Mouse (Mus musculus) heart, embryonic 10.5 days (tissue): ENCODE measurements around the gene Slc12a8. TPM values are rescaled to one million over a fixed set of nuclear protein-coding genes. Genes with fewer than 3 reads are reported as not detected.

Experiments
- DNase-seq: peaks from one replicate; pipeline ENCODE4 v3.0.0-alpha.2; 2017; ENCODE audit warnings: low spot score
- H3K27ac ChIP-seq: fragments of 300-500 bp; sonication (generic); 2 replicates; pipeline ENCODE4 v1.5.1; 2016; ENCODE audit warnings: mild to moderate bottlenecking
- H3K27me3 ChIP-seq: fragments of 300-500 bp; sonication (generic); 2 replicates; pipeline ENCODE4 v1.6.1; 2016; ENCODE audit warnings: mild to moderate bottlenecking; ENCODE audit not compliant: poor library complexity, insufficient read depth, severe bottlenecking
- H3K36me3 ChIP-seq: fragments of 300-500 bp; sonication (generic); 2 replicates; pipeline ENCODE4 v1.6.1; 2016; ENCODE audit warnings: mild to moderate bottlenecking, moderate library complexity
- H3K4me1 ChIP-seq: fragments of 300-500 bp; sonication (generic); 2 replicates; pipeline ENCODE4 v1.6.1; 2016; ENCODE audit warnings: mild to moderate bottlenecking
- H3K4me3 ChIP-seq: fragments of 300-500 bp; sonication (generic); 2 replicates; pipeline ENCODE4 v1.5.1; 2016; ENCODE audit warnings: mild to moderate bottlenecking, moderate library complexity
- H3K9me3 ChIP-seq: fragments of 300-500 bp; sonication (generic); 2 replicates; pipeline ENCODE4 v1.6.1; 2016; ENCODE audit warnings: mild to moderate bottlenecking, moderate library complexity
- WGBS: fragments of 180-500 bp; shearing (Covaris S2); methylation state at CpG from one replicate; pipeline ENCODE4 v1.1.7; 2016; 5-methylcytosine and 5-hydroxymethylcytosine counted together
- polyA plus RNA-seq: library from polyadenylated mRNA; unstranded; fragments of >200 nt; fragmentation: Nextera tagmentation; extraction: Ambion mirVana; gene quantifications from 2 replicates; pipeline ENCODE4 v1.2.1, GENCODE M21; 2016

Gene Slc12a8
- polyA plus RNA-seq, 1 experiment from 2014 or later, result 0.99 TPM

DNA sequence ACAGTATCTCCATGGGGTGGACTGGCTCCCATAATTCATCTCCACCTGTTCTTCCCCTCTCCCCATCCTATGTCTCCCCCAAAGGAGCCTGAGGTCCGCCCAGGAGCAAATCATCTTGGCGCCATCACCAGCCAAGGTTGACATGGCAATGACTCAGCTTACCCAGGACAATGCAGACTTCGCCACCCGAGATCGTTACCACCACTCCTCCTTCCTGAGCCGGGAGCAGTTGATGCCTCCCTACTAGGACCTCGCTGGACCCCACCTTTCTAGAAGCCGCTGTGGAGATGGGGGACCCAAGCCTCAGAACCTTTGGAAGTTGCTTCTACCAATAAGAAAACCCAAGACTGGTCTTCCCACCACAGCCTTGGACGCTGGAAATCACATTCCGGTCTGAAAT lies 145.7 kb downstream of the Slc12a8 start:
- DNase-seq, result peak; percentile 70
- 91% methylated on average over 10 of the region's 10 CpGs for WGBS
- no peaks in the 10 kb centered on the region for H3K27me3 ChIP-seq

DNA sequence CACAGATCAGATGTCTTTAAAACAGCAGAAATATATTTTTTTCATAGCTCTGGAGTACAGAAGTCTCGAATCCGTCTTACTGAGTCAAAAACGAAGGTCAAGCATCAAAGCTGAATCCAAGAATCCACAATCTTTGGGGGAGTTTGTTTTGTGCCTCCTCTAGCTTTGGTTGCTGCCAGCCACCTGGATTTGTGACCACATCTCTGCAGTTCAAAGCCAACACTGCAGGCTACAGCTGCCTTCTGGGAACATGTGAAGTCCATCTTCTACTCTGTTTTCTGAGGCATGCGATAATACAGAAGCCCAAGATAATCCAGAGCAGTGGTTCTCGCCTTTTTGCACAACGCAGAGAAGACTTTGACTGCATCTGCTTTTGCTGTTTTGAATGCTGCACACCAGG lies 149.1 kb downstream of the Slc12a8 start:
- Histone ChIP-seq H3K36me3 (no peaks in the 10 kb centered on the region), H3K9me3 (no peaks in the 10 kb centered on the region), H3K4me3 (no peak overlapping the region), H3K27ac (no peak overlapping the region), H3K4me1 (peaks cover 9% of the 10 kb centered on the region; the same call in 1 of the 2 replicates), H3K27me3 (no peaks in the 10 kb centered on the region)
- 81% methylated on average over 6 of the region's 6 CpGs for WGBS
- DNase-seq, result peak; percentile 52

More for the DNA sequence above, 145.7 kb downstream of the Slc12a8 start:
- H3K9me3 ChIP-seq, result no peaks in the 10 kb centered on the region
- no peak overlapping the region for H3K4me3 ChIP-seq
- H3K27ac ChIP-seq, result no peak overlapping the region
- peaks cover 10% of the 10 kb centered on the region for H3K4me1 ChIP-seq
- H3K36me3 ChIP-seq, result no peaks in the 10 kb centered on the region

DNA sequence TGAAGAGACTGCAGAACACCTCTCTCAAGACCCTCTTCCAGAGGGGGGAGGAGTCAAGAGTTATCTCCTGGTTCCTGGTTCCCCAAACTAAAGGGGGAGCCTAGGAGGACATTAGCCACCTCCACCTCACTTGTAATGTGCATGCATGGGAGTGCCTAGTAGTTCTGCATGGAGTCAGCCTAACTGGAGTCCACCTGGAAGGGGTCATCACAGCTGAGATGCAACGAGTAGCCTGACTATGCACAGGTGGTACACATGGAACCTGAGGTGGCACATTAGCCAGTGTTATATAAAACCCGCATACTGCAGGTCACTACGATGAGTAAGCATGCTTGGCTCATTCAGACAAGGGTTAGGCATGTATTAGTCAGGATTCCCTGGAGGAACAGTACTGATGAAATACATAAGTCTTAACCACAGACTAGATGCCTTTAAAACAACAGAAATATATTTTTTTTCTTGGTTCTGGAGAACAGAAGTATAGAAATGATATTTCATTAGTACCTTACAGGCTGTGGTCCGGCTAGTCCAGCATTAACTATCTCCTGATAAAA lies 149.9 kb downstream of the Slc12a8 start:
- WGBS, result 88% methylated on average over 4 of the region's 4 CpGs
- Histone ChIP-seq H3K27me3 (no peaks in the 10 kb centered on the region), H3K4me3 (no peak overlapping the region), H3K4me1 (peaks cover 9% of the 10 kb centered on the region; the same call in 1 of the 2 replicates), H3K27ac (no peak overlapping the region), H3K36me3 (no peaks in the 10 kb centered on the region), H3K9me3 (no peaks in the 10 kb centered on the region)
- peak; percentile 43 for DNase-seq

DNA sequence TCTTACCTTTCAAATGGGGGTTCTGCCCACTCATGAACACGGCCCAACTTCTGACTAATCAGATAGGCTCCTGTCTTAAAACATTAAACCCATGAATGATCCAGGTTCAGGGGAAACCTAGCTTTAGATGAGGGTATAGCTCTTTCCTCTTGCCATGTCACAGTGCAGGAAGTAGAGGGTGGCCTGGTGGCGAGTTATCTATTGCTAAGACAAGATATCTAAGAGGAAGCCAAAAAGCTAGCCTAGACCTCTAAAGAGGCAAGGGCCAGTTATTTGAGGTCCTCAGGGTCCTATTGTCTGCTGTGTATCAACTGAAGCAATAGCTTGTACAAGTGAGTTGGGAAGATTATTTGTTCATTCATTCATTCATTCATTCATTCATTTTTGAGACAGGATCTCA lies 151.3 kb downstream of the Slc12a8 start:
- H3K27me3 ChIP-seq, result no peaks in the 10 kb centered on the region
- 62% methylated on average over 2 of the region's 2 CpGs for WGBS
- H3K4me3 ChIP-seq, result no peak overlapping the region
- peaks cover 11% of the 10 kb centered on the region for H3K4me1 ChIP-seq
- DNase-seq, result peak; percentile 27
- H3K36me3 ChIP-seq, result no peaks in the 10 kb centered on the region
- H3K9me3 ChIP-seq, result no peaks in the 10 kb centered on the region
- no peak overlapping the region for H3K27ac ChIP-seq

DNA sequence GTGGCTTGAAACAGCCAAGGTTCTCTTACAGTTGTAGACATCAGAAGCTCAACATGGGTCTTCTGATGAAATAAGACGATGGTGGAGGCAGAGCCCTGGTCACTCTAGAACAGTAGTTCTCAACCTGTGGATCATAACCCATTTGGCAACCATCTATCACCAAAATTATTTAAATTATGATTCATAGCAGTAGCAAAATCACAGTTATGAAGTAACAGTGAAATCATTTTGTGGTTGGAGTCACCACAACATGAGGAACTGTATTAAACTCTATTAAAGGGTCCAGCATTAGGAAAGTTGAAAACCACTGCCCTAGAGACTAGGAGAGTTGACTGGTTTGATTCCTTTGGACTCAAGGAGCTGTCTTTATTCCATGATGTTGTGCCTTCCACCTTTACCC lies 151.9 kb downstream of the Slc12a8 start:
- Histone ChIP-seq H3K36me3 (no peaks in the 10 kb centered on the region), H3K4me3 (no peak overlapping the region), H3K27ac (no peak overlapping the region), H3K9me3 (no peaks in the 10 kb centered on the region), H3K4me1 (peaks cover 14% of the 10 kb centered on the region), H3K27me3 (no peaks in the 10 kb centered on the region)
- 68% methylated on average over 1 of the region's 1 CpGs for WGBS
- DNase-seq, result peak; percentile 47

DNA sequence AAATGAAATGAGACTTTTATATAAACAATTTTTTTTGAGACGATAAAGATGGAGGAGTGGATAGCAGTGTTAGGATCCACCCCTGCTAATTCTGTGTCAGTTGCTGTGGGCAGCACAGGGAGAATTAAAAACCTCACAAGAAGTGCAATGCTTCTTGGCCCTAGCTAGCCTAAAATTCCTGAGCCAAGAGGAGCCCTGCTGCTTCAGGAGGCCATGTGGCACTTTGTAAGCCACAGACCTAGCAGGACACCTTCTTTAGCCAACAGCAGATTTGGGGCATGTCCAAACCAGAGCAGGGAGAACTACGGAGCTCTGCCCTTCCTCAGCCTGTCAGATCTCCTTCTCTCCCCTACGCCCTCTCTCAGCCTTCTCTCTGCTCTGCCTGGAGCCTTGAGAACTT lies 153.2 kb downstream of the Slc12a8 start:
- WGBS, result 48% methylated on average over 3 of the region's 3 CpGs
- Histone ChIP-seq H3K4me3 (no peak overlapping the region), H3K27ac (peak overlapping the region; percentile 4; the same call in 1 of the 2 replicates), H3K27me3 (no peaks in the 10 kb centered on the region), H3K4me1 (peaks cover 14% of the 10 kb centered on the region), H3K36me3 (no peaks in the 10 kb centered on the region), H3K9me3 (no peaks in the 10 kb centered on the region)
- no peak for DNase-seq

DNA sequence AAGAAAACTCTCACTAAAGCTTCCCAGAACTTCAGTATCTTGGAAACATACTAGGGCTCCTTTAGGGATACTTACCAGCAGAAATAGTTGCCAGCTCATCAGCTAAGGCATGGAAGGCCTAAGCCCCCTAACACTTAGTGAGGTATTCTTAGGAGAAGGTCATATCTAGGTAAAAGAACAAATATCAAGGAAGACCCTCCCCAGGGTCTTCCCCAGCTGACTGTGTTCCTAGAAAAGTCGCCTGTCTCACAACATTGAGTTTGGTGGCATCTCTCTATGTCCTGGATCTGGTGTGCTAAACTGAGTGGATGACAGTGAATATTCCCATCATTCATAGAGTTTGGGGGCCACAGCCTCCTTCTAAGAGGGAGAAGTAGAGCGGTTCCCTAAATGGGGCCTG lies 153.8 kb downstream of the Slc12a8 start:
- Histone ChIP-seq H3K36me3 (no peaks in the 10 kb centered on the region), H3K9me3 (no peaks in the 10 kb centered on the region), H3K4me3 (no peak overlapping the region), H3K27me3 (no peaks in the 10 kb centered on the region), H3K4me1 (peaks cover 20% of the 10 kb centered on the region), H3K27ac (peak overlapping the region; percentile 4; the same call in 1 of the 2 replicates)
- WGBS, result 86% methylated on average over 2 of the region's 2 CpGs
- DNase-seq, result no peak

DNA sequence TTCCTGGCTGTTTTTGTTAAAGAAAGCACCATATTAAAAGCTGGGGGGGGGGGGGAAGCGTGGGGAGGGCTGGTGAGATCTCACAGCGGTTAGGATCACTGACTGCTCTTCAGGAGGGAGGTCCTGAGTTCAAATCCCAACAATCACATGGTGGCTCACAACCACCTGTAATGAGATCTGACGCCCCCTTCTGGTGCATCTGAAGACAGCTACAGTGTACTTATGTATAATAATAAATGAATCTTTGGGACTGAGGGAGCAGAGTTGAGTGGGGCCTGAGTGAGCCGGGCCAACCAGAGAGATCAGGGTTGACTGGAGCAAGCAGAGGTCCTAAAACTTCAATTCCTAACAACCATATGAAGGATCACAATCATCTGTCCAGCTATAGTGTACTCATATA lies 155.1 kb downstream of the Slc12a8 start:
- no peaks in the 10 kb centered on the region for H3K27me3 ChIP-seq
- H3K27ac ChIP-seq, result no peak overlapping the region
- no peak for DNase-seq
- no peak overlapping the region for H3K4me3 ChIP-seq
- 82% methylated on average over 3 of the region's 4 CpGs for WGBS
- H3K4me1 ChIP-seq, result peaks cover 32% of the 10 kb centered on the region
- H3K9me3 ChIP-seq, result no peaks in the 10 kb centered on the region
- no peaks in the 10 kb centered on the region for H3K36me3 ChIP-seq

DNA sequence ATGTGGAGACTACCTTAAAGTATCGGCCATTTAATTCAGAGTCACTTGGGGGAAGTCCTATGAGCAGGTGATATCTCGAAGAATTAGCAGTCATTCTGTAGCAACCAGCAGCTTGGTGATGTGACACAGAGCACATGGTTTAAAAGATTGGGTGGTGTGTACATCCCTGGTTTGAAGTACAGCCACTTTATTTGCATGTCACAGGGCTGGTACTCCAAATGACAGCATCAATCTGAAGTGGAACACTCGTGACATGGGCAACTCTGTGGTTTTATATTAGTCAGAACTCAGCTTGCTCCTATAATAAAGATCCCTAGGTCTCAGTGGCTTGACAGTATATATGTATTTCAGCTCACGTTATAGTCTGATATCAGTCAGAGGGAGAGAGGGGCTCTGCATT lies 155.5 kb downstream of the Slc12a8 start:
- Histone ChIP-seq H3K9me3 (no peaks in the 10 kb centered on the region), H3K27me3 (no peaks in the 10 kb centered on the region), H3K36me3 (no peaks in the 10 kb centered on the region), H3K4me1 (peaks cover 37% of the 10 kb centered on the region), H3K27ac (no peak overlapping the region), H3K4me3 (no peak overlapping the region)
- WGBS, result 77% methylated on average over 4 of the region's 4 CpGs
- no peak for DNase-seq

DNA sequence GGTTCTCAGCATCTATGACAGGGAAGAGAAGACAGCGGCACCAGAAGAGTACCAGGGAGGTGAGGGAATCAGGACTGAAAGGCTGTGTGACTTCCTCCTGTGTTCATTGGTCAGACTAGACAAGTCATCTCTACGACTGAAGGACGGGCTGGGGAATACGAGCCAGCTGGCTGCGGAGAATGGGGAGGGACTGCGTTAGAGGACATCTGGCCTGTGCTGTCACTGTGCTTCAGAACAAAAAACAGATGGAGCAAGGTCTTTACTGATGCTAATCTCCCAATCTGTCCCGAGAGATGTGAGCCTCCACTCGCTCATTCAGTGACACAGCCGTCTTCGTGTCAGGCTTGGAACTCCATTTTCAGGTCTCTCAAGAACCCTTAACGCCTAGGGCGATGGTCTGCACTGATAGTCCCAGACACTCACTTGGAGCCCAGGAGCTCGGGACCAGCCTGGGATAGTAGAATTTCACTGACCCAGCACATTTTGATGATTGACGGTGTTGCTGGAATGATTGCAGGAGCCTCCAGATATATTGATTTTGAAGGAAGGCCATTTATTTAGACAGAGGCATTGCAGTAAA lies 156.5 kb downstream of the Slc12a8 start:
- DNase-seq, result no peak
- H3K27me3 ChIP-seq, result no peaks in the 10 kb centered on the region
- no peak overlapping the region for H3K4me3 ChIP-seq
- H3K36me3 ChIP-seq, result no peaks in the 10 kb centered on the region
- no peaks in the 10 kb centered on the region for H3K9me3 ChIP-seq
- H3K27ac ChIP-seq, result no peak overlapping the region
- peaks cover 37% of the 10 kb centered on the region for H3K4me1 ChIP-seq
- WGBS, result 48% methylated on average over 14 of the region's 14 CpGs

DNA sequence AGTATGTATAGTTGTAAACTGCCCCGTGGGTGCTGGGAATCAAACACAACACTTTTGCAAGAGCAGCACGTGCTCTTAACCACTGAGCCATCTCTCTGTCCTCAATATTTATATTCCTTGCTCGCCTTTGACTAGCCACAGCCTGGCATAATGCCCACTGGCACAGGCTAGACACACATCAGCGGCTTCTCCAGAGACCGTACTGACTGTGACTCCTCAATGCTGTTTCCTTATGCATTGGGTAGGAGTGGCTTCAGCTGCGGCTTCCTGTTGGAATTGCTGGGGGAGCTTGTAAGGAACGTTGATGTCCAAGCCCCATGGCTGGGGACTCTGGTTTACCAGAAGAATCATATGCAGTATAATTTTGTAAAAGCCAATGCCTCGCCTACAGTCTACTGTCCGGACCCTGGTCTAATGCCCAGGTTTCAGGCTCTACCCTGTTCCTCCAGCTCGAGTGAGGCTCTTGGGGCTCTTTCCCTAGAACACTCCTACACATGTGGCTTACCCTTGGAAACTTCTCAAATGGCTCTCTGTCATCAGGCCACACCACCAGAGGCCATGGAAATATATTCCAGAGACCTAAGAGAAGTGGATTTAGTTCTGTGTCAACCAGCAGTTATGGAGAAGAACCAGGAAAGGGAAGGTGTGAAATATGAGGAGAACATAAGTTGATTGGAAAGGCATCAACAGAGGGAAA lies 158.2 kb downstream of the Slc12a8 start:
- Histone ChIP-seq H3K4me1 (peaks cover 40% of the 10 kb centered on the region), H3K36me3 (no peaks in the 10 kb centered on the region), H3K27ac (0 out of 2 replicates have a peak overlapping the region, but pooled peaks have one; percentile 16), H3K4me3 (no peak overlapping the region), H3K9me3 (no peaks in the 10 kb centered on the region), H3K27me3 (no peaks in the 10 kb centered on the region)
- 83% methylated on average over 10 of the region's 10 CpGs for WGBS
- no peak for DNase-seq

DNA sequence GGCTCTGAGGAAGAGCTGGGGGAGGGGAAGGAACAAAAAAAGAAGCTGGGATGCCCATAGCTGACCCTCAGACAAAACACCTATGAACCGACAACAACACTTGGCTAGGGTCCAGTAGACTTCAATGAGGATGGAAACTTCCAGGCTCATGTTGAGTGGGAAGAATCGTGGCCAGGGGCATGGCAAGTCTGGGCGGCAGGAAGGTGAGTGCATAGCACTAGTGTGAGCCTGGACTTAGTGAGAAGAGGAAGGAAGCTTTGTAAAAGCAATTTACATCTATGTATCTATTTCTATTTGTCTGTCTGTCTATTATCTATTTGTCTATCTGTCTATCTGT lies 158.7 kb downstream of the Slc12a8 start:
- DNase-seq, result no peak
- Histone ChIP-seq H3K36me3 (no peaks in the 10 kb centered on the region), H3K9me3 (no peaks in the 10 kb centered on the region), H3K4me1 (peaks cover 39% of the 10 kb centered on the region), H3K27ac (no peak overlapping the region), H3K4me3 (no peak overlapping the region), H3K27me3 (no peaks in the 10 kb centered on the region)
- WGBS, result 68% methylated on average over 3 of the region's 3 CpGs
